Comparison of ENCODE assay signal across 39 mouse cellular contexts in the genomic region with DNA sequence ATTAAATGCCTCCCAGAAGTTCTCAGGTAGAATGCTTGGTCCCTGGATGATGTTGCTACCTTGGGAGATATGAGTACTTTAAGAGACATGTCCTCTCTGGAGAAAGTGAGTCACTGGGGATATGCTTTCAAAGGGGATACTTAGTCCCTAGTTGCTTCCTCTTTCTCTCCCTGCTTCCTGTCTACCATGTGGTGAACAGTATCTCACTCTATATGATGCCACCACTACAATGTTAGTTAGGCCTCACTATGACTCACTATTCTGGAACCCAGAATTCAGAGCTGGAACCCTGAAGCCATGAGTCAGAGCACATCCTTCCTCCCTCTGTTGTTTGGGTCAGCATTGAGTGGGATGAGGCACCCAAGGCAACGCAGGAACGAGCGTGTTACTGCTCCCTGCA. TPM values are rescaled to one million over a fixed set of nuclear protein-coding genes. Genes with fewer than 3 reads are reported as not detected.
A peak's percentile ranks its signal among the peaks of the same experiment; 100 is the strongest.
DNase-seq lines count a peak whose midpoint lies in the region; ATAC-seq lines count a peak whose summit lies in the region.
"Had no signal": no experiment of that assay in that cellular context is flagged by ENCODE, and none has a peak within 500 bp of the region (broad histone marks: within the 10 kb centered on the region; RNA-seq: fewer than 3 reads in every experiment).

No protein-coding gene starts in this region.

- peak overlapping the region; percentile 43 for H3K4me3 ChIP-seq in megakaryocyte, embryonic 14.5 days (replicated peaks)
- no peak overlapping the region for H3K4me3 ChIP-seq in embryonic facial prominence, embryonic 10.5 days
- H3K4me3 ChIP-seq: embryonic facial prominence, embryonic 13.5 days; forebrain, embryonic 10.5 days; forebrain, embryonic 15.5 days; gastrocnemius, adult 2 months; intestine, embryonic 15.5 days; midbrain, embryonic 13.5 days; neural tube, embryonic 13.5 days had no signal

- peaks cover 8% of the 10 kb centered on the region; the same call in 1 of the 2 replicates for H3K9me3 ChIP-seq in megakaryocyte, embryonic 14.5 days
- no peaks in the 10 kb centered on the region for H3K9me3 ChIP-seq in embryonic facial prominence, embryonic 10.5 days
- H3K9me3 ChIP-seq: embryonic facial prominence, embryonic 13.5 days; forebrain, embryonic 10.5 days; forebrain, embryonic 15.5 days; intestine, embryonic 15.5 days; midbrain, embryonic 13.5 days; neural tube, embryonic 13.5 days had no signal

- no peak for ATAC-seq in megakaryocyte, adult 5-6 weeks (ENCODE audit: poor library complexity, severe bottlenecking)
- ATAC-seq: forebrain, embryonic 15.5 days; hindbrain, postnatal 0 days; intestine, embryonic 15.5 days; midbrain, embryonic 13.5 days had no signal

- DNase-seq in MEL-GATA-1-ER (ENCODE audit: extremely low read depth, low read depth): peak; percentile 22
- DNase-seq in c-Kit-positive CD71-negative TER-119-negative erythroid progenitor cells, embryonic 14.5 days (ENCODE audit: low read depth): peak; percentile 22
- no peak for DNase-seq in cerebellum, postnatal 10 days
- DNase-seq in left cerebral cortex, adult 11 months (ENCODE audit: low spot score): no peak
- DNase-seq in embryonic facial prominence, embryonic 10.5 days (ENCODE audit: low spot score): no peak
- DNase-seq: adrenal gland, postnatal 25 days; cerebellum, adult 8-10 months; cerebellum, postnatal 36 days; embryo, embryonic 11 days; gastrocnemius, adult 2 months; kidney, adult 8-10 months; kidney, postnatal 4 days; layer of hippocampus, postnatal 36 days; liver; lung, adult 2 months; lung, postnatal 10 days; right cerebral cortex, postnatal 4 days had no signal

- peaks cover 12% of the 10 kb centered on the region for H3K4me1 ChIP-seq in megakaryocyte, embryonic 14.5 days
- H3K4me1 ChIP-seq in embryonic facial prominence, embryonic 10.5 days: peaks cover 4% of the 10 kb centered on the region; the same call in 1 of the 2 replicates
- H3K4me1 ChIP-seq: embryonic facial prominence, embryonic 13.5 days; intestine, embryonic 15.5 days had no signal

- no peak overlapping the region for H3K27ac ChIP-seq in embryonic facial prominence, embryonic 10.5 days (replicated peaks)
- H3K27ac ChIP-seq: embryonic facial prominence, embryonic 13.5 days; forebrain, embryonic 10.5 days; forebrain, embryonic 15.5 days; gastrocnemius, adult 2 months; hindbrain, postnatal 0 days; intestine, embryonic 15.5 days; kidney, postnatal 0 days; liver, embryonic 14.5 days; midbrain, embryonic 13.5 days; neural tube, embryonic 13.5 days had no signal

- no peaks in the 10 kb centered on the region for H3K36me3 ChIP-seq in megakaryocyte, embryonic 14.5 days (replicated peaks; ENCODE audit: low read length)
- no peaks in the 10 kb centered on the region for H3K36me3 ChIP-seq in embryonic facial prominence, embryonic 10.5 days (replicated peaks)
- H3K36me3 ChIP-seq: embryonic facial prominence, embryonic 13.5 days; forebrain, embryonic 10.5 days; forebrain, embryonic 15.5 days; intestine, embryonic 15.5 days; midbrain, embryonic 13.5 days; neural tube, embryonic 13.5 days had no signal

- H3K27me3 ChIP-seq in megakaryocyte, embryonic 14.5 days (replicated peaks): peaks cover 5% of the 10 kb centered on the region
- H3K27me3 ChIP-seq in embryonic facial prominence, embryonic 10.5 days (replicated peaks; ENCODE audit: low read depth, poor library complexity, severe bottlenecking): no peaks in the 10 kb centered on the region
- H3K27me3 ChIP-seq: embryonic facial prominence, embryonic 13.5 days; forebrain, embryonic 15.5 days; intestine, embryonic 15.5 days; midbrain, embryonic 13.5 days; neural tube, embryonic 13.5 days had no signal

- 93% methylated on average over 3 of the region's 3 CpGs for WGBS in embryonic facial prominence, embryonic 10.5 days

RNA-seq across cellular contexts. Expression of a gene that starts 17.2 kb away (rescaled TPM):
- polyA plus RNA-seq in megakaryocyte, embryonic 14.5 days (2012; ENCODE audit: insufficient read depth, low replicate concordance): not detected in 2 replicates
- total RNA-seq in megakaryocyte, adult 5-6 weeks (2015): not detected in 2 replicates
- not detected in 2 replicates for total RNA-seq in megakaryocyte, adult 5-6 weeks (2017)
- polyA plus RNA-seq in embryonic facial prominence, embryonic 10.5 days (2016; fragmentation: Nextera tagmentation; extraction: Ambion mirVana): 0.80 and 1.4 TPM in 2 replicates
- total RNA-seq: adrenal gland, postnatal 25 days; gastrocnemius, adult 2 months; gastrocnemius, postnatal 4 days; heart, adult 8-10 months; heart, postnatal 25 days had no signal
- polyA plus RNA-seq: heart, embryonic 14.5 days; lung, adult 2 months; spleen, adult 2 months had no signal

RNA-seq across cellular contexts. Expression of a gene that starts 51.0 kb away (rescaled TPM):
- not detected in 2 replicates for polyA plus RNA-seq in megakaryocyte, embryonic 14.5 days (2012; ENCODE audit: insufficient read depth, low replicate concordance)
- not detected in 2 replicates for total RNA-seq in megakaryocyte, adult 5-6 weeks (2015)
- not detected in 2 replicates for total RNA-seq in megakaryocyte, adult 5-6 weeks (2017)
- polyA plus RNA-seq in embryonic facial prominence, embryonic 10.5 days (2016; fragmentation: Nextera tagmentation; extraction: Ambion mirVana): 0.60 TPM in 1 of 2 replicates, not detected in the other
- total RNA-seq: adrenal gland, adult 18-20 months; adrenal gland, postnatal 25 days; ES-E14; gastrocnemius, adult 2 months; heart, adult 8-10 months; heart, postnatal 25 days; hindbrain, postnatal 0 days; layer of hippocampus, postnatal 36 days; left cerebral cortex, postnatal 10 days had no signal
- polyA plus RNA-seq: forebrain, embryonic 10.5 days; forebrain, embryonic 15.5 days; frontal cortex, adult 2 months; heart, embryonic 14.5 days; hindbrain, embryonic 11.5 days; hindbrain, postnatal 0 days; kidney, postnatal 0 days; limb, embryonic 11.5 days; liver, embryonic 14.5 days; lung, adult 2 months; midbrain, embryonic 13.5 days; neural tube, embryonic 13.5 days; spleen, adult 2 months had no signal

RNA-seq across cellular contexts. Expression of a gene that starts 52.3 kb away (rescaled TPM):
- 10.7 and 35.3 TPM in 2 replicates for polyA plus RNA-seq in megakaryocyte, embryonic 14.5 days (2012; ENCODE audit: insufficient read depth, low replicate concordance)
- total RNA-seq in megakaryocyte, adult 5-6 weeks (2015): 21.2 and 22.2 TPM in 2 replicates
- 38.1 and 40.3 TPM in 2 replicates for total RNA-seq in megakaryocyte, adult 5-6 weeks (2017)
- polyA plus RNA-seq in embryonic facial prominence, embryonic 10.5 days (2016; fragmentation: Nextera tagmentation; extraction: Ambion mirVana): 38.0 and 38.1 TPM in 2 replicates

Comparison
In these comparisons a context has a peak if more than half of its experiments do, and no peak if none do; other contexts are left out.
1. DNase-seq: peak in MEL-GATA-1-ER (single experiment) and c-Kit-positive CD71-negative TER-119-negative erythroid progenitor cells, embryonic 14.5 days (single experiment); none in cerebellum, postnatal 10 days (0 of 2), left cerebral cortex, adult 11 months (single experiment) and embryonic facial prominence, embryonic 10.5 days (single experiment).